Mouse (Mus musculus): ENCODE results near the gene H2-K1. TPM values are rescaled to one million over a fixed set of nuclear protein-coding genes. Genes with fewer than 3 reads are reported as not detected.

The H2-K1 gene
- polyA plus RNA-seq, 1 experiment from 2014 or later, result 20.1 TPM

DNA sequence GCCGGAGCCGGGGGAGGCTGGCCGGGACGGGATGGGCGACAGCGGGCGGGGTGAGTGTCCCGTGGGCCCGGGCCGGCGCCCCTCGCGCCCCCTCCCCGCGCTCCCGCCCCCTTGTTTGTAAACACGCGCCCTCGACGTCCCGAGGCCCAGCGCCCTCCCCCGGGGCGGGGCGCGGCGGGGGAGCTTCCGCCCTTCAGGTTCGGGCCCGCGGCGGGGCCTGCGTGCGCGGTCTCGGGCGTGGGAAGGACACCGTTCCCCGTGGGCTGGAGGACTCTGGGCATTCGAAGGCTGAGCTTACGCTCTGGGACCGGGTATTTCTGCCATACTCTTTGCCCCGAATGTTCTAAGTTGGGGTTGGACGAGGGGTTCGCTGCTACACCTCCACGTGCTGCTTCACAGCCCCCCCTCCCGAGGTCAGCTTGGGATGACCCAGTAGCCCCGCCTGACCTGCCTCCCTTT is 32.1 kb upstream of the H2-K1 start:
- peak overlapping the region; percentile 75 for H3K9ac ChIP-seq
- H3K27me3 ChIP-seq (replicated peaks), result no peaks in the 10 kb centered on the region
- peak overlapping the region; percentile 80 for H3K4me2 ChIP-seq
- peaks cover 55% of the 10 kb centered on the region for H3K4me1 ChIP-seq
- H3K36me3 ChIP-seq (replicated peaks), result peaks cover 26% of the 10 kb centered on the region
- under 1% methylated on average over 31 of the region's 48 CpGs for WGBS
- peak overlapping the region; percentile 99 for H3K27ac ChIP-seq
- no peaks in the 10 kb centered on the region for H3K9me3 ChIP-seq
- H3K4me3 ChIP-seq, result peak overlapping the region; percentile 71
- 0 out of 2 replicates have a peak, but pooled peaks have one; percentile 1 for ATAC-seq (replicated peaks)

GRCm38 (mm10) chr17:34031465-34032173 is 31.5 kb upstream of the H2-K1 start, which contains the start of the genes Slc39a7 and Rxrb:
Gene Slc39a7, minus strand, starts transcription at chr17:34031682.
Gene Rxrb, plus strand, starts transcription at chr17:34031812.
- peak within 1 kb of the TSS; percentile 99 for H3K27ac ChIP-seq
- peak within 1 kb of the TSS; percentile 71 for H3K4me3 ChIP-seq
- H3K27me3 ChIP-seq (replicated peaks), result no peaks in the 10 kb centered on the region
- H3K4me1 ChIP-seq, result peaks cover 61% of the 10 kb centered on the region
- peaks cover 22% of the 10 kb centered on the region for H3K36me3 ChIP-seq (replicated peaks)
- WGBS, result under 1% methylated on average over 83 of the region's 88 CpGs
- H3K9me3 ChIP-seq, result no peaks in the 10 kb centered on the region
- H3K4me2 ChIP-seq, result peak within 1 kb of the TSS; percentile 80
- peak within 1 kb of the TSS; percentile 89 for H3K9ac ChIP-seq
- ATAC-seq (replicated peaks), result peak; percentile 82

GRCm38 (mm10) chr17:34030861-34031326 is 30.7 kb upstream of the H2-K1 start:
- no peaks in the 10 kb centered on the region for H3K9me3 ChIP-seq
- 5% methylated on average over 20 of the region's 20 CpGs for WGBS
- no peak for ATAC-seq (replicated peaks)
- H3K9ac ChIP-seq, result peak overlapping the region; percentile 89
- peaks cover 14% of the 10 kb centered on the region for H3K36me3 ChIP-seq (replicated peaks)
- peak overlapping the region; percentile 80 for H3K4me2 ChIP-seq
- no peaks in the 10 kb centered on the region for H3K27me3 ChIP-seq (replicated peaks)
- H3K27ac ChIP-seq, result peak overlapping the region; percentile 99
- H3K4me3 ChIP-seq, result peak overlapping the region; percentile 71
- H3K4me1 ChIP-seq, result peaks cover 68% of the 10 kb centered on the region

- H3K4me2 ChIP-seq, result peak overlapping the region; percentile 80
- peaks cover 13% of the 10 kb centered on the region for H3K36me3 ChIP-seq (replicated peaks)
- H3K4me1 ChIP-seq, result peaks cover 77% of the 10 kb centered on the region
- H3K4me3 ChIP-seq, result peak overlapping the region; percentile 71
- H3K27ac ChIP-seq, result 0 out of 2 replicates have a peak overlapping the region, but pooled peaks have one; percentile 2
- H3K9me3 ChIP-seq, result no peaks in the 10 kb centered on the region
- H3K27me3 ChIP-seq (replicated peaks), result no peaks in the 10 kb centered on the region
- H3K9ac ChIP-seq, result peak overlapping the region; percentile 89; the same call in 1 of the 2 replicates
- WGBS, result 60% methylated on average over 21 of the region's 21 CpGs
- ATAC-seq (replicated peaks), result no peak
Observed at GRCm38 (mm10) chr17:34029890-34030595, 29.9 kb upstream of the H2-K1 start.

GRCm38 (mm10) chr17:34029150-34029889 is 29.2 kb upstream of the H2-K1 start:
- peak overlapping the region; percentile 71; the same call in 1 of the 2 replicates for H3K4me3 ChIP-seq
- H3K27me3 ChIP-seq (replicated peaks), result no peaks in the 10 kb centered on the region
- WGBS, result 86% methylated on average over 18 of the region's 18 CpGs
- peaks cover 10% of the 10 kb centered on the region for H3K36me3 ChIP-seq (replicated peaks)
- H3K9ac ChIP-seq, result no peak overlapping the region
- no peaks in the 10 kb centered on the region for H3K9me3 ChIP-seq
- no peak overlapping the region for H3K27ac ChIP-seq
- peaks cover 78% of the 10 kb centered on the region for H3K4me1 ChIP-seq
- H3K4me2 ChIP-seq, result peak overlapping the region; percentile 90
- ATAC-seq (replicated peaks), result no peak

DNA sequence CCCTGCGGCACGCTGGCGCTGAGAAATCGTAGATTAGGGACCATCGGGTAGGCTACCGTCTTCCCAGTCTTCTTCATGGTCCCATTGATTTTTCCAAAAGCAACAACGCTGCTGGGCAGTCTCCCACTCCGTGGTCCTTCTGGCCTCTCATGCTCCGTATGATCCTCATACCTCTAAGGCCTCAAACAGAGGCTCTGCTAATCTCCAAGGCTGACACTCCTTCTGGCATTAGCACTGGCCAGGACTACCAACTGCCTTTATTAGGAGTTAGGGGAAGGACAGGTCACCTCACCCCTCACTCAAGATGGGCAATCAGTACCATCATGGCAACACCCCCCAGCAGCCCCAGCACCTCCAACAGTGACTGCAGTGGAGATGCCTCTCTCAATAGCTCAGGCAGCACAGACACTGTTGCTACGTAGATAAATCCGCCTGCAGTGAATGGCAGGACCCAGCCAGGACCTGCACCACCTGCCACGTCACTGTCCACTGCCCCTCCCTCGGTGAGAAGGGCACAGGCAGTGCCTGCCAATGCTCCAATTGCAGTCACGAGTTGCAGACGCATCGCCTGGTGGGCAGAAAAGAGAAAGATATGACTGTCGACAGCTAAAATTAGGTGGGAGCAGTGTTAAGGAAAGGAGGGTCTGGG is 28.5 kb upstream of the H2-K1 start:
- no peaks in the 10 kb centered on the region for H3K27me3 ChIP-seq (replicated peaks)
- H3K9me3 ChIP-seq, result no peaks in the 10 kb centered on the region
- H3K4me2 ChIP-seq, result peak overlapping the region; percentile 90
- ATAC-seq (replicated peaks), result no peak
- WGBS, result 34% methylated on average over 17 of the region's 17 CpGs
- H3K4me3 ChIP-seq, result peak overlapping the region; percentile 62; the same call in 1 of the 2 replicates
- H3K36me3 ChIP-seq (replicated peaks), result peaks cover 9% of the 10 kb centered on the region; the same call in 1 of the 2 replicates
- no peak overlapping the region for H3K9ac ChIP-seq
- peak overlapping the region; percentile 99 for H3K27ac ChIP-seq
- peaks cover 77% of the 10 kb centered on the region for H3K4me1 ChIP-seq

DNA sequence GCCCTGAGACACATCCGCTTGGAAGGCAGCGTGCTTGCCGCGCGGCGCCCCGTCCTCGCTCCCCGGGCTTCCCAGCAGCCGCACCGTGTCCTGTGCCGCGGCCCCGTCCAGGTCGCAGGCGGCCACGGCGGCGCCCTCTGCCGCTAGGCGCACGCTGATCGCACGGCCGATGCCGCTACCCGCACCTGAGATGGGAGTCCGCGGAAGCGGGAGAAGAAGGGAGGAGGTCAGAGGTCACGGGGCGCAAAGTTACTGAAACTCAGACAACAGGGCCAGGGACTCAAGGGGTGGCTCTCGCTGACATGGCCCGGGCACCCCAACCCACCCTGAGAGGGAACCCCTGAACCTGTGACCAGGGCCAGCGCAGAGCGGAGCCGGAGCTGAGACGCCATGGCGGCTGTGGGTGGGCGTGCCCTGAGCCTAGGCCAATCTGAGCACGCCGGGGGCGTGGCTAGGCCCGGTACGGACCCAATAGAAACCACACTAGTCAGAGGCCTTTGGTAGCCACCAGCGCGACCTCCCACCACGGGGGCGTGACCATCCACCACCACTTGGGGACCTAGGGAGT is 27.6 kb upstream of the H2-K1 start, which contains the start of gene H2-Ke6:
Gene H2-Ke6 (minus strand): TSS at position 405 of the 568 bp plus-strand sequence.
- Histone ChIP-seq H3K4me1 (peaks cover 77% of the 10 kb centered on the region), H3K4me2 (peak within 1 kb of the TSS; percentile 90), H3K27ac (peak within 1 kb of the TSS; percentile 99), H3K4me3 (peak within 1 kb of the TSS; percentile 62), H3K36me3 (replicated peaks) (peaks cover 12% of the 10 kb centered on the region; the same call in 1 of the 2 replicates), H3K27me3 (replicated peaks) (no peaks in the 10 kb centered on the region), H3K9ac (peak within 1 kb of the TSS; percentile 59), H3K9me3 (no peaks in the 10 kb centered on the region)
- WGBS, result under 1% methylated on average over 48 of the region's 49 CpGs
- peak; percentile 66 for ATAC-seq (replicated peaks)

DNA sequence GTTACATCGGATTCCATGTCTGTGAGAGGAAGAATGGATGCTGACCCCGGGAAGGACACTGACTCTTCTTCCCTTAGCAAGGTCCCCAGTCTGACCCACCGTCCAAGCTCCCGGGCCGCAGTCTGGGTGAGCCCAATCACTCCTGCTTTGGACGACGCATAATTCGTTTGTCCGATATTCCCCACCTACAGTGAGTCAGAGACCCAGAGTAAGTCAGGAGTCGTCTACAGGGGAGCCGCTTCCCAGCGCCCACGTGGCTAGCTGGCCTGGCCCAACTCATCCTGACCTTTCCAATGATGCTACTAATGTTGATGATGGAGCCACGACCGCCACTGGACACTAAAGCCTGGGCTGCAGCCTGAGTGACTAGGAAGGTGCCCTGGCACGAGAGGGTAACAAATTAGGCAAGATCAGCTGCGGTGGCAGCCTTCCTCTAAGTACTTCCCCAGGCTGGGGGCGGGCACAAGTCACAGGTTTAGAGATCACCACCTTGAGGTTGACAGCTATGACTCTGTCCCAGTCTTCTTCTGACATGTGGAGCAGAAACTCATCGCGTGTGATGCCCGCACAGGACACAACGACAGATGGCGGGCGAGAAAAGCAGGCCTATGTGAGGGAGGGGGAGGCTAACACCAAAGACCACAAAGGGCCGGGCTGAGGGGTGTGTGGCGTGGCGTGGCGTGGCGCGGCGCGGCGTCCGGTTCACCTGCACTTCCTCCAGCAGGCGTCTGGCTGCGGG is 26.9 kb upstream of the H2-K1 start:
- H3K36me3 ChIP-seq (replicated peaks), result peaks cover 12% of the 10 kb centered on the region; the same call in 1 of the 2 replicates
- no peak for ATAC-seq (replicated peaks)
- WGBS, result 3% methylated on average over 36 of the region's 36 CpGs
- peak overlapping the region; percentile 99 for H3K27ac ChIP-seq
- H3K4me1 ChIP-seq, result peaks cover 73% of the 10 kb centered on the region
- peak overlapping the region; percentile 90 for H3K4me2 ChIP-seq
- H3K27me3 ChIP-seq (replicated peaks), result no peaks in the 10 kb centered on the region
- H3K9me3 ChIP-seq, result no peaks in the 10 kb centered on the region
- peak overlapping the region; percentile 59 for H3K9ac ChIP-seq
- peak overlapping the region; percentile 62 for H3K4me3 ChIP-seq

DNA sequence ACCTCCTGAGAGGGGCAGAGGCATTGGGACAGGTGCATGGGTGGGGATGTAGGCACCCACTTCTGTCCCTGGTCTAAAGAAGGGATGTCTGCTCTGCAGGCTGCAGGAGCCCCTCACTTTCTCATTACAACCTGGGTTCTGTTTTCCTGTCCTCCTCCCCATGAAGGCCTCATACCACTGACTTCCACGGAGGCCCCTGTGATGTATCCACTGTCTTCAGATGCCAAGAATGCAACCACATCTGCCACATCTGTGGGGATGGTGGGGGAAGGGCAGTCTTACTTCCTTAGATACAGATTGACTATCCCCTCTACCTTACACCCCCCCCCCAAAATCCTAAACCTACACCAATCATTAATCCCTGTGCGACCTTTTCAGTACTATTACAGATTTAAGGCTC is 26.1 kb upstream of the H2-K1 start:
- Histone ChIP-seq H3K27me3 (replicated peaks) (no peaks in the 10 kb centered on the region), H3K27ac (peak overlapping the region; percentile 99), H3K9ac (no peak overlapping the region), H3K4me1 (peaks cover 73% of the 10 kb centered on the region), H3K4me3 (peak overlapping the region; percentile 75), H3K4me2 (peak overlapping the region; percentile 90), H3K9me3 (no peaks in the 10 kb centered on the region), H3K36me3 (replicated peaks) (peaks cover 12% of the 10 kb centered on the region; the same call in 1 of the 2 replicates)
- ATAC-seq (replicated peaks), result no peak
- 6% methylated on average over 2 of the region's 2 CpGs for WGBS

DNA sequence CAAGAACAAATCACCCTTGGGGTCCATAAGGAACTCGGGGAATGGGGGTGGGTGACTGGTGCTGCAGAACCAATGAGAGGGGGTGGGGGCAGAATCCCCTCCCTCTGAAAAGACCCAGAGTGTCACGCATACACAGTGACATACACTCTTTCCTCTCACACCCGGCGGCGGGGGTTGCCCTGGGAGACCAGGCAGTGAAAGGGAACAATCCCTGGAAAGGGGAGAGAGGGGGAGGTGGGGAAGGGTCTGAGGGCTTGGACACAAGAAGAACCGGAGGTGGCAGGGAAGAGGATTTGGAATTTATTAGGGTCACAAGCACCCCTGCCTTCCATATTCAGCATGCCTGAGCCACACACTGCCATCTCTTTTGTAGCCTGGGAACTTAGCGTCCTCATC is 25.6 kb upstream of the H2-K1 start:
- Histone ChIP-seq H3K27me3 (replicated peaks) (no peaks in the 10 kb centered on the region), H3K4me1 (peaks cover 71% of the 10 kb centered on the region), H3K27ac (peak overlapping the region; percentile 99), H3K4me3 (peak overlapping the region; percentile 75), H3K9ac (no peak overlapping the region; the same call in 1 of the 2 replicates), H3K9me3 (no peaks in the 10 kb centered on the region), H3K36me3 (replicated peaks) (peaks cover 13% of the 10 kb centered on the region; the same call in 1 of the 2 replicates), H3K4me2 (peak overlapping the region; percentile 90)
- ATAC-seq (replicated peaks), result peak; percentile 9
- WGBS, result 10% methylated on average over 7 of the region's 7 CpGs

All from midbrain, embryonic 15.5 days (tissue).